Mouse (Mus musculus) granulocyte monocyte progenitor cell, adult 5-6 weeks (primary cell): ENCODE measurements around the gene Ehmt1. TPM values are rescaled to one million over a fixed set of nuclear protein-coding genes. Genes with fewer than 3 reads are reported as not detected.

ENCODE experiments used
- total RNA-seq, 2 experiments: library from RNA; stranded (forward) in 1 of 2; stranded (reverse) in 1 of 2; fragments of 200-712, 200-1000 nt in 1 of 2; fragments of >200 nt in 1 of 2; fragmentation: Nextera tagmentation in 1 of 2; gene quantifications; 2 replicates each; pipeline ENCODE4 v1.2.3; 2014 to 2017

Ehmt1 gene
- total RNA-seq, 2 experiments from 2014 or later = 82.0 to 105 TPM

Other genes with a start within 250 kb of the Ehmt1 start
- 0.58 and 3.2 TPM in 2 replicates for gene Cacna1b, start 156.5 kb downstream of the Ehmt1 start, total RNA-seq (2014; fragmentation: Nextera tagmentation)
- 0.04 and 0.21 TPM in 2 replicates for gene Cacna1b, start 156.5 kb downstream of the Ehmt1 start, total RNA-seq (2017)
- gene Arrdc1, start 15.6 kb upstream of the Ehmt1 start, total RNA-seq (2014; fragmentation: Nextera tagmentation) = 46.0 and 82.7 TPM in 2 replicates
- 57.3 and 68.1 TPM in 2 replicates for gene Arrdc1, start 15.6 kb upstream of the Ehmt1 start, total RNA-seq (2017)
- gene Zmynd19, start 30.2 kb upstream of the Ehmt1 start, total RNA-seq (2014; fragmentation: Nextera tagmentation) = 18.5 and 26.3 TPM in 2 replicates
- 38.6 and 72.0 TPM in 2 replicates for gene Zmynd19, start 30.2 kb upstream of the Ehmt1 start, total RNA-seq (2017)
- 24.5 and 25.1 TPM in 2 replicates for gene Dph7, start 42.8 kb upstream of the Ehmt1 start, total RNA-seq (2014; fragmentation: Nextera tagmentation)
- 21.1 and 23.7 TPM in 2 replicates for gene Dph7, start 42.8 kb upstream of the Ehmt1 start, total RNA-seq (2017)
- gene Mrpl41, start 55.5 kb upstream of the Ehmt1 start, total RNA-seq (2014; fragmentation: Nextera tagmentation) = 69.5 and 99.3 TPM in 2 replicates
- 174 and 218 TPM in 2 replicates for gene Mrpl41, start 55.5 kb upstream of the Ehmt1 start, total RNA-seq (2017)
- 42.6 and 54.4 TPM in 2 replicates for gene Pnpla7, start 56.4 kb upstream of the Ehmt1 start, total RNA-seq (2014; fragmentation: Nextera tagmentation)
- gene Pnpla7, start 56.4 kb upstream of the Ehmt1 start, total RNA-seq (2017) = 30.4 and 40.5 TPM in 2 replicates
- 18.6 and 19.2 TPM in 2 replicates for gene Nsmf, start 134.7 kb upstream of the Ehmt1 start, total RNA-seq (2014; fragmentation: Nextera tagmentation)
- gene Nsmf, start 134.7 kb upstream of the Ehmt1 start, total RNA-seq (2017) = 4.2 and 22.6 TPM in 2 replicates
- not detected in 2 replicates for gene Entpd8, start 160.7 kb upstream of the Ehmt1 start, total RNA-seq (2014; fragmentation: Nextera tagmentation)
- gene Entpd8, start 160.7 kb upstream of the Ehmt1 start, total RNA-seq (2017) = not detected in 2 replicates
- 1.3 TPM in 1 of 2 replicates, not detected in the other for gene Noxa1, start 175.5 kb upstream of the Ehmt1 start, total RNA-seq (2014; fragmentation: Nextera tagmentation)
- gene Noxa1, start 175.5 kb upstream of the Ehmt1 start, total RNA-seq (2017) = not detected in 2 replicates